Mouse (Mus musculus): ENCODE results near the gene Bpifa5. TPM values are rescaled to one million over a fixed set of nuclear protein-coding genes. Genes with fewer than 3 reads are reported as not detected.

The Bpifa5 gene
- polyA plus RNA-seq, 1 experiment from 2014 or later: 0.46 TPM

- peak; percentile 23 for DNase-seq (ENCODE audit: low spot score)
Measured at GRCm38 (mm10) chr2:154206908-154207307, 44.5 kb downstream of the Bpifa5 start.

DNA sequence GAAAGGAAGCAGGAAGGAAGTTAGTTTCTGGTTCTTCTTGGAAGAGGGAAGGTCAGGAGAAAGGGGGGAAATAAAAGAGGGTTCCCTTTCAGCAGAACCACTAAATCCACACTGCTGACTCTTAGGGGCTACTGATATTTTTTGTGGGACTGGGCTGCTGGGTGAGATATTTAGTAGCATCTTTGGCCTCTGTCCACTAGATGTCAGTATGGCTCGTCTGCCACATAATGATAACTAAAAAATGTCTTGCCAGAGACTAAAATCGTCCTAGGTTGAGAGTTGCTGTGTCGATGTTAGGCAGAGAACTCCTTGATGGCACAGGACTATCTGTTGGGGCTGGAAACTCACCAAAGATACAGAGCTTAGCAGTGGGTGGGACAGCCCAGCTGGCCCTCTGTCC, 46.7 kb downstream of the Bpifa5 start:
- DNase-seq (ENCODE audit: low spot score): peak; percentile 8

- no peak for DNase-seq (ENCODE audit: low spot score)
Measured at GRCm38 (mm10) chr2:154211121-154211520, 48.7 kb downstream of the Bpifa5 start.

DNA sequence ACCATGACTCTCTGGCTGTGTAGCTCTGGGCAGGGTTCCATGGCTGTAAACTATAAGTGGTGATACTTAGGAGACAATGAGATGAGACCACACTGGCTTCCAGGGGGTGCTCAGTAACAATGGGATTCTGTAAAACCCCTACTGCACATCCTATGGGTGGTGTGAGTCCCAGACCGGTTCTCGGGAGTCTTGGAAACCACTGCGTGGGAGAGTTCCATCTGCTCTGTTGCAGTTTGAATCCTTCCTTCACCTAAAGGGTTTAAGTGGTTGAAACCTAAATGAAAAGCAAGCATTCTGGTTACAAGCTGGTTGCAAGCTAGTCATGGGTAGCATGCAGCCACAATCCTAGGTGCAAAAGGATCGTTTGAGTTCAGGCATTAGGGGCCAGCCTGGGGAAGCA, 49.5 kb downstream of the Bpifa5 start:
- DNase-seq (ENCODE audit: low spot score): no peak

DNA sequence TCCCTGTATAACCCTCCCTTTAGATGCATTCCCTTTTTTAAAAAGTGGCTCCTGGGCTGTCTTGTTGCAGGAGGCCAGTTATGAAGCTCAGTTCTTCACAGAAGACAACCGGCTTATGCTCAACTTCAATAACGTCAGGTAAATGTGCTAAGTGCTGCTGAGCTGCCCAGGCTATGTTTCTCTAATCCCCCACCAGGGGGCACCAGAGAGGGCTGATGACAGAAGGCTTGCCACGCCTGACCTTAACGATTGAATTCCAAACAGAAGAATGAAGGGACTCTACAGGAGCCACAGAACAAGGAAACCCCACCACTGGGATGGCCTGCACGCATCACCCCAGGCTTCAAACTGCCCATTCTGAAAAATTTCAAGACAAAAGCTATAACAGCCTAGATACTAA, 52.8 kb downstream of the Bpifa5 start:
- peak; percentile 62 for DNase-seq (ENCODE audit: low spot score)

Other genes starting within 250 kb of the Bpifa5 start
- gene Bpifb3, start 244.4 kb upstream of the Bpifa5 start, polyA plus RNA-seq (2015; fragmentation: Nextera tagmentation; extraction: Ambion mirVana): 0.44 and 0.51 TPM in 2 replicates
- 0.10 and 0.19 TPM in 2 replicates for gene Bpifb4, start 224.4 kb upstream of the Bpifa5 start, polyA plus RNA-seq (2015; fragmentation: Nextera tagmentation; extraction: Ambion mirVana)
- gene Bpifa6, start 187.7 kb upstream of the Bpifa5 start, polyA plus RNA-seq (2015; fragmentation: Nextera tagmentation; extraction: Ambion mirVana): 0.10 and 0.17 TPM in 2 replicates
- gene Bpifa2, start 154.3 kb upstream of the Bpifa5 start, polyA plus RNA-seq (2015; fragmentation: Nextera tagmentation; extraction: Ambion mirVana): 0.18 and 0.22 TPM in 2 replicates
- gene Bpifa3, start 32.3 kb upstream of the Bpifa5 start, polyA plus RNA-seq (2015; fragmentation: Nextera tagmentation; extraction: Ambion mirVana): not detected in 2 replicates
- gene Bpifa1, start 19.7 kb upstream of the Bpifa5 start, polyA plus RNA-seq (2015; fragmentation: Nextera tagmentation; extraction: Ambion mirVana): 185 and 212 TPM in 2 replicates
- gene Bpifb1, start 28.2 kb downstream of the Bpifa5 start, polyA plus RNA-seq (2015; fragmentation: Nextera tagmentation; extraction: Ambion mirVana): 1.2 and 1.5 TPM in 2 replicates
- 0.24 and 0.35 TPM in 2 replicates for gene Bpifb5, start 61.1 kb downstream of the Bpifa5 start, polyA plus RNA-seq (2015; fragmentation: Nextera tagmentation; extraction: Ambion mirVana)
- gene Bpifb9a, start 95.2 kb downstream of the Bpifa5 start, polyA plus RNA-seq (2015; fragmentation: Nextera tagmentation; extraction: Ambion mirVana): 0.18 and 0.28 TPM in 2 replicates
- gene Bpifb9b, start 144.6 kb downstream of the Bpifa5 start, polyA plus RNA-seq (2015; fragmentation: Nextera tagmentation; extraction: Ambion mirVana): 0.31 and 0.42 TPM in 2 replicates
- 36.8 and 56.8 TPM in 2 replicates for gene Cdk5rap1, start 210.4 kb downstream of the Bpifa5 start, polyA plus RNA-seq (2015; fragmentation: Nextera tagmentation; extraction: Ambion mirVana)
- 2.6 TPM in 2 replicates for gene Snta1, start 245.5 kb downstream of the Bpifa5 start, polyA plus RNA-seq (2015; fragmentation: Nextera tagmentation; extraction: Ambion mirVana)